Mouse (Mus musculus): Measurements from ENCODE around the gene Zbtb24.

Zbtb24 gene

DNA sequence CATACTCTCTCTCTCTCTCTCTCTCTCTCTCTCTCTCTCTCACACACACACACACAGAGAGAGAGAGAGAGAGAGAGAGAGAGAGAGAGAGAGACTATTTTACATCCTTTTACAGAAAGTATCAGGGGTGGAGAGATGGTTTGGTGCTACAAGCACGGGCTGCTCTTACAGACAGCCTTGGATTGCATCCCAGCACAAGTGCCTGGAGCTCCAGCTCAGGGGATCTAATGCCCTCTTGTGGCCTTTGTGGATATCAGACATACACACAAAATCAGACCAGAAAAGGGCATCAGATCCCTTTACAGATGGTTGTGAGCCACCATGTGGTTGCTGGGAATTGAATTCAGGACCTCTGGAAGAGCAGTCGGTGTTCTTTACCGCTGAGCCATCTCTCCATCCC lies 55.3 kb downstream of the Zbtb24 start:
- peak; percentile 58 to 65 for DNase-seq

DNA sequence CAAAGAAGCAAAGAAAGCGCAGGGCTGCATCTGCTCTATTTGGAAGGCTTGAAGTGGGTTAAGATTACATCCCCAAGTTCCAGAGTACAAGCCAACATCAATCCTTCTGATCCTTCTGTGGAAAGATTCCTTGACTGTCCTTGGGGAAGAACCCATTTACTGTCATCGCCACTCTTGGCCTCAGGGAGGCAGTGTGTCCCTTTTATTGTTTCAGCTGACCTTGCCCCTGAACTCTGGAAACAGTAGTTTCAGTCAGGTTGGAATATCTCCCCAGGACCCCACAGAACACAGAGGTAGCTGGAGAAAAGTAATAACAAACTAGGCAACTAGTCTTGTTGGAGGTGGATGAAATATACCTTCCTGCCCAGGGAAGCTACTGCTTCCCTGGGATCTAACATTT lies 59.0 kb downstream of the Zbtb24 start:
- peak; percentile 60 to 63 for DNase-seq

DNA sequence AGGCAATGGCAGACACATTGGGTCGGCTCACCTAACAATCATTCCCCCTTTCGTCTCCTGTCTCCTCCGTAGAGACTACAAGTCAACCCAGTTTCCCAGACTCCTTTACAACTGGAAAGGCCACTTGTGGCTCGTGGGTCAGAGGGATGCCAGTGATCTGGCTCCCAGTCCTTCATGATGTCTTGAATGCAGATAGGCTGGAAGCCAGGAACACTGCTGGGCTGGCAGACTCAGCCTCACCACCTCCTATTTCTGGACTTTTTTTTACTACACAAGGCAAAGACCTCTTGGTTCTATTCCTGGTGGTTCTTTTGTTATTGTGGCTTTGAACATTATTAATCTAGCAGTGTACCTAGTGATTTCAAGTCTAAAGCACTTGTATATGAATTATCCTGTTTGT lies 64.1 kb downstream of the Zbtb24 start:
- DNase-seq = no peak

DNA sequence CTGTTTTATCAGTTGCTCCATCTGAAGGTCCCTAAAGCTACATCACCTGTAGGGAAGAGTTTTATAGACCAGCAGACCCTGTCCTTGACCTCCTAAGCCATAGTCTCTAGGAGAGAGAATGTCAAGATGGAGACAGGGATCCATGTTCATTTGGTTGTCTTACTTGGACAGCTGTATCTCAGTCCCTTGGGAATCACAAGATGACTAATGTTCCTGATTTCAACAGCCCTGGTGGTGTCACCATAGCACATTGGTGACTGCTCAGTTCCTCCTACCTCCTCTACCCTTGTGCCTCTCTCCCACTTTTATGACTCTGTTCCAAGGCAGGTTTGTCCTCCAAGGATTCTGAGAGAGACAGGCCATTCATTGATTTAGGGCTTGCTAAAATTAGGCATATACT lies 64.7 kb downstream of the Zbtb24 start:
- no peak for DNase-seq

Measured in B cell, adult 2 months (primary cell).